In genomic region chr11:102228191-102228545, GRCm38 (mm10) we compare ENCODE assay signal across 9 mouse cellular contexts. TPM values are rescaled to one million over a fixed set of nuclear protein-coding genes. Genes with fewer than 3 reads are reported as not detected.
DNase-seq lines count a peak whose midpoint lies in the region; ATAC-seq and TF ChIP-seq lines count a peak whose summit lies in the region.
"Had no signal": no experiment of that assay in that cellular context is flagged by ENCODE, and none has a peak within 500 bp of the region (broad histone marks: within the 10 kb centered on the region; RNA-seq: fewer than 3 reads in every experiment).

No protein-coding gene starts in this region.

- peaks cover 48% of the 10 kb centered on the region for H3K4me1 ChIP-seq in neural tube, embryonic 11.5 days (ENCODE audit: control insufficient read depth, insufficient read depth, low read length)
- peaks cover 53% of the 10 kb centered on the region for H3K4me1 ChIP-seq in liver, embryonic 13.5 days (replicated peaks)

- H3K9me3 ChIP-seq in neural tube, embryonic 11.5 days (ENCODE audit: control insufficient read depth, low read length) = no peaks in the 10 kb centered on the region
- no peaks in the 10 kb centered on the region for H3K9me3 ChIP-seq in liver, embryonic 13.5 days (replicated peaks)

- no peaks in the 10 kb centered on the region for H3K27me3 ChIP-seq in neural tube, embryonic 11.5 days (ENCODE audit: control insufficient read depth, insufficient read depth, low read length)
- H3K27me3 ChIP-seq in liver, embryonic 13.5 days = peaks cover 51% of the 10 kb centered on the region

- no peak for DNase-seq in gastrocnemius, adult 2 months
- no peak for DNase-seq in gastrocnemius, postnatal 14 days
- peak; percentile 33 for DNase-seq in neural tube, embryonic 11.5 days (ENCODE audit: low spot score)
- DNase-seq in neural tube, embryonic 10.5 days (ENCODE audit: extremely low spot score, low spot score) = no peak
- DNase-seq in liver, embryonic 13.5 days = no peak
- no peak for DNase-seq in spleen, postnatal 36 days (ENCODE audit: low spot score in 2 of 2)
- DNase-seq in Muller cell, postnatal 12 days (ENCODE audit: inconsistent ontology term) = no peak
- DNase-seq: gastrocnemius, postnatal 25 days had no signal

- H3K9ac ChIP-seq in neural tube, embryonic 11.5 days (ENCODE audit: low read length) = peak overlapping the region; percentile 91
- no peak overlapping the region for H3K9ac ChIP-seq in liver, embryonic 13.5 days

- H3K4me2 ChIP-seq in neural tube, embryonic 11.5 days (ENCODE audit: low read depth) = peak overlapping the region; percentile 83
- peak overlapping the region; percentile 97 for H3K4me2 ChIP-seq in liver, embryonic 13.5 days

- no peak for ATAC-seq in neural tube, embryonic 11.5 days (ENCODE audit: insufficient read depth, low FRiP score, low TSS enrichment)
- no peak for ATAC-seq in liver, embryonic 13.5 days (ENCODE audit: low read depth)
- no peak for ATAC-seq in cerebellum, adult (ENCODE audit: insufficient number of reproducible peaks, low FRiP score, low TSS enrichment)

- H3K27ac ChIP-seq in gastrocnemius, adult 2 months = peak overlapping the region; percentile 97
- H3K27ac ChIP-seq in neural tube, embryonic 11.5 days (ENCODE audit: low read depth, low read length) = peak overlapping the region; percentile 73
- H3K27ac ChIP-seq in liver, embryonic 13.5 days = no peak overlapping the region

- peak overlapping the region; percentile 95 for H3K4me3 ChIP-seq in gastrocnemius, adult 2 months
- peak overlapping the region; percentile 96 for H3K4me3 ChIP-seq in neural tube, embryonic 11.5 days (ENCODE audit: low read depth, low read length)
- peak overlapping the region; percentile 80 for H3K4me3 ChIP-seq in liver, embryonic 13.5 days (replicated peaks)

- H3K36me3 ChIP-seq in neural tube, embryonic 11.5 days (ENCODE audit: control insufficient read depth, insufficient read depth, low read length) = no peaks in the 10 kb centered on the region
- H3K36me3 ChIP-seq in liver, embryonic 13.5 days = no peaks in the 10 kb centered on the region

- intact Hi-C loops in gastrocnemius, adult 2 months (cut with DNase I) = no loop called here
- intact Hi-C loops in gastrocnemius, postnatal 14 days (cut with DNase I; ENCODE audit: low total_unique reads) = loop anchor here (5.0 kb wide), 1 partner anchor 36 kb away; no protein-coding TSS in a partner anchor

- TF ChIP-seq CTCF in gastrocnemius, adult 2 months (IDR thresholded peaks at IDR 0.05) = no peak

- 28% methylated on average over 9 of the region's 9 CpGs for WGBS in neural tube, embryonic 11.5 days
- WGBS in liver, embryonic 13.5 days (ENCODE audit: insufficient replicate concordance) = 31% methylated on average over 9 of the region's 9 CpGs

RNA-seq across cellular contexts. Expression of gene Hdac5, which starts 1.8 kb away (rescaled TPM):
- total RNA-seq in gastrocnemius, adult 2 months (2021) = 10 to 100 TPM; 78.3 to 78.7 TPM
- total RNA-seq in gastrocnemius, postnatal 14 days (2021) = 10 to 100 TPM; 59.5 to 65.6 TPM
- 41.1 and 42.7 TPM in 2 replicates for polyA plus RNA-seq in neural tube, embryonic 11.5 days (2014; fragmentation: Nextera tagmentation; extraction: Ambion mirVana)
- polyA plus RNA-seq in liver, embryonic 13.5 days (2015; fragmentation: Nextera tagmentation; extraction: Ambion mirVana) = 12.8 and 12.9 TPM in 2 replicates

RNA-seq across cellular contexts. Expression of gene BC030867, which starts 20.5 kb away (rescaled TPM):
- total RNA-seq in gastrocnemius, adult 2 months (2021) = not detected
- total RNA-seq in gastrocnemius, postnatal 14 days (2021) = under 1 TPM; 0.11 to 0.47 TPM
- polyA plus RNA-seq in neural tube, embryonic 11.5 days (2014; fragmentation: Nextera tagmentation; extraction: Ambion mirVana) = 17.9 and 18.6 TPM in 2 replicates
- polyA plus RNA-seq in liver, embryonic 13.5 days (2015; fragmentation: Nextera tagmentation; extraction: Ambion mirVana) = 14.6 and 16.4 TPM in 2 replicates
- total RNA-seq: gastrocnemius, postnatal 25 days had no signal

RNA-seq across cellular contexts. Expression of gene G6pc3, which starts 38.7 kb away (rescaled TPM):
- 10 to 100 TPM; 50.3 to 53.0 TPM for total RNA-seq in gastrocnemius, adult 2 months (2021)
- 10 to 100 TPM; 36.1 to 36.2 TPM for total RNA-seq in gastrocnemius, postnatal 14 days (2021)
- polyA plus RNA-seq in neural tube, embryonic 11.5 days (2014; fragmentation: Nextera tagmentation; extraction: Ambion mirVana) = 30.0 and 35.3 TPM in 2 replicates
- polyA plus RNA-seq in liver, embryonic 13.5 days (2015; fragmentation: Nextera tagmentation; extraction: Ambion mirVana) = 14.0 and 14.4 TPM in 2 replicates

RNA-seq across cellular contexts. Expression of gene Asb16, which starts 40.4 kb away (rescaled TPM):
- total RNA-seq in gastrocnemius, adult 2 months (2021) = 10 to 100 TPM; 78.2 to 80.4 TPM
- 10 to 100 TPM; 58.9 to 61.2 TPM for total RNA-seq in gastrocnemius, postnatal 14 days (2021)
- not detected in 2 replicates for polyA plus RNA-seq in neural tube, embryonic 11.5 days (2014; fragmentation: Nextera tagmentation; extraction: Ambion mirVana)
- polyA plus RNA-seq in liver, embryonic 13.5 days (2015; fragmentation: Nextera tagmentation; extraction: Ambion mirVana) = 0.06 and 0.08 TPM in 2 replicates

RNA-seq across cellular contexts. Expression of gene Lsm12, which starts 43.1 kb away (rescaled TPM):
- 100 to 1,000 TPM in 1 of 2 experiments, 10 to 100 TPM in 1; 95.3 to 106 TPM for total RNA-seq in gastrocnemius, adult 2 months (2021)
- 10 to 100 TPM; 69.9 to 76.0 TPM for total RNA-seq in gastrocnemius, postnatal 14 days (2021)
- 74.2 and 81.9 TPM in 2 replicates for polyA plus RNA-seq in neural tube, embryonic 11.5 days (2014; fragmentation: Nextera tagmentation; extraction: Ambion mirVana)
- polyA plus RNA-seq in liver, embryonic 13.5 days (2015; fragmentation: Nextera tagmentation; extraction: Ambion mirVana) = 92.6 and 95.3 TPM in 2 replicates
